Mouse (Mus musculus) E14TG2a.4 (cell line): Measurements from ENCODE around the gene Ets1.

Experiments used
- CTCF ChIP-seq: conservative IDR thresholded peaks from 2 replicates; pipeline ENCODE4 v1.5.1; 2014; ENCODE audit warnings: low read length
- POU5F1 ChIP-seq: IDR thresholded peaks from 2 replicates; pipeline ENCODE4 v1.6.1; 2014; ENCODE audit warnings: low read length, borderline replicate concordance

- TF ChIP-seq CTCF (no peak), POU5F1 (no peak)
Observed at GRCm38 (mm10) chr9:32614191-32614590, 21.8 kb upstream of the Ets1 start.
